Mouse (Mus musculus) right cerebral cortex, postnatal 4 days (tissue): ENCODE results near the gene Zbtb40.

Source experiments
- DNase-seq: peaks from one replicate; pipeline ENCODE4 v3.0.0-alpha.2; 2022

Zbtb40 gene

GRCm38 (mm10) chr4:137032456-137032855 lies 16.1 kb downstream of the Zbtb40 start:
- DNase-seq = no peak

GRCm38 (mm10) chr4:137031319-137031718 lies 17.3 kb downstream of the Zbtb40 start:
- no peak for DNase-seq

- no peak for DNase-seq
These were observed 19.3 kb downstream of the Zbtb40 start for GRCm38 (mm10) chr4:137029348-137029747.

GRCm38 (mm10) chr4:137027051-137027450 lies 21.6 kb downstream of the Zbtb40 start:
- DNase-seq = no peak

- DNase-seq = no peak
These were observed 23.0 kb downstream of the Zbtb40 start for GRCm38 (mm10) chr4:137025570-137025969.

- no peak for DNase-seq
These were observed 23.5 kb downstream of the Zbtb40 start for GRCm38 (mm10) chr4:137025133-137025532.

- DNase-seq = no peak
These were observed 28.5 kb downstream of the Zbtb40 start for GRCm38 (mm10) chr4:137020065-137020464.

GRCm38 (mm10) chr4:137015934-137016333 lies 32.7 kb downstream of the Zbtb40 start:
- no peak for DNase-seq

GRCm38 (mm10) chr4:137015476-137015856 lies 33.1 kb downstream of the Zbtb40 start:
- DNase-seq = no peak

GRCm38 (mm10) chr4:137014654-137015475 lies 33.7 kb downstream of the Zbtb40 start:
- DNase-seq = no peak

GRCm38 (mm10) chr4:137014124-137014523 lies 34.5 kb downstream of the Zbtb40 start:
- no peak for DNase-seq

GRCm38 (mm10) chr4:137006966-137007365 lies 41.6 kb downstream of the Zbtb40 start:
- no peak for DNase-seq

GRCm38 (mm10) chr4:137001825-137002224 lies 46.8 kb downstream of the Zbtb40 start:
- no peak for DNase-seq

- no peak for DNase-seq
These were observed 47.6 kb downstream of the Zbtb40 start for GRCm38 (mm10) chr4:137001020-137001419.

GRCm38 (mm10) chr4:136998371-136998770 lies 50.2 kb downstream of the Zbtb40 start:
- DNase-seq = no peak

GRCm38 (mm10) chr4:136997723-136998345 lies 50.8 kb downstream of the Zbtb40 start:
- no peak for DNase-seq

GRCm38 (mm10) chr4:136996933-136997332 lies 51.7 kb downstream of the Zbtb40 start:
- no peak for DNase-seq

GRCm38 (mm10) chr4:136995361-136995760 lies 53.2 kb downstream of the Zbtb40 start:
- DNase-seq = peak; percentile 59

GRCm38 (mm10) chr4:136981993-136982695 lies 66.5 kb downstream of the Zbtb40 start:
- DNase-seq = no peak

- peak; percentile 74 for DNase-seq
These were observed 67.3 kb downstream of the Zbtb40 start for GRCm38 (mm10) chr4:136981347-136981746.

- DNase-seq = no peak
These were observed 67.7 kb downstream of the Zbtb40 start for GRCm38 (mm10) chr4:136980921-136981320.

- no peak for DNase-seq
These were observed 71.4 kb downstream of the Zbtb40 start for GRCm38 (mm10) chr4:136977244-136977643.

- peak; percentile 55 for DNase-seq
These were observed 77.7 kb downstream of the Zbtb40 start for GRCm38 (mm10) chr4:136970939-136971338.
